Mouse (Mus musculus) bone marrow, adult 2 months (tissue): Measurements from ENCODE around the gene Rab35. TPM values are rescaled to one million over a fixed set of nuclear protein-coding genes. Genes with fewer than 3 reads are reported as not detected.
A peak's percentile ranks its signal among the peaks of the same experiment; 100 is the strongest.

Experiments
- H3K27ac ChIP-seq: fragments of 200-500 bp; 2 replicates; pipeline ENCODE4 v1.5.1; 2012; ENCODE audit warnings: low read depth, mild to moderate bottlenecking, control low read depth, inconsistent platforms, low read length; ENCODE audit not compliant: control insufficient read depth, poor library complexity, insufficient read depth
- H3K4me1 ChIP-seq: fragments of 200-500 bp; 2 replicates; pipeline ENCODE4 v1.6.1; 2011; ENCODE audit warnings: low read length; ENCODE audit not compliant: control insufficient read depth, insufficient read depth
- H3K4me3 ChIP-seq: fragments of 200-500 bp; replicated peaks from 2 replicates; pipeline ENCODE3; 2011; ENCODE audit warnings: mild to moderate bottlenecking, low read depth, low read length, control low read depth; ENCODE audit not compliant: control insufficient read depth
- CTCF ChIP-seq: fragments of 200-500 bp; IDR thresholded peaks from 2 replicates; pipeline ENCODE4 v1.5.1; 2011; ENCODE audit warnings: low read length, control low read depth; ENCODE audit not compliant: control insufficient read depth, insufficient read depth
- POLR2A ChIP-seq: fragments of 200-500 bp; IDR thresholded peaks from 2 replicates; pipeline ENCODE4 v1.6.1; 2011; ENCODE audit warnings: low read depth, mild to moderate bottlenecking, control low read depth, low read length, borderline replicate concordance; ENCODE audit not compliant: control insufficient read depth
- WGBS: fragments of 180-500 bp; shearing (Covaris S2); methylation state at CpG from one replicate; pipeline ENCODE4 v1.1.7; 2018; 5-methylcytosine and 5-hydroxymethylcytosine counted together
- polyA plus RNA-seq: library from polyadenylated mRNA; stranded (reverse); fragments of >200 nt; gene quantifications from 2 replicates; pipeline ENCODE4 v1.2.4, GENCODE M21; 2011; ENCODE audit warnings: low replicate concordance; ENCODE audit not compliant: missing spikeins, insufficient read depth, insufficient read length

Gene Rab35
- polyA plus RNA-seq, 1 experiment: 32.5 TPM

DNA sequence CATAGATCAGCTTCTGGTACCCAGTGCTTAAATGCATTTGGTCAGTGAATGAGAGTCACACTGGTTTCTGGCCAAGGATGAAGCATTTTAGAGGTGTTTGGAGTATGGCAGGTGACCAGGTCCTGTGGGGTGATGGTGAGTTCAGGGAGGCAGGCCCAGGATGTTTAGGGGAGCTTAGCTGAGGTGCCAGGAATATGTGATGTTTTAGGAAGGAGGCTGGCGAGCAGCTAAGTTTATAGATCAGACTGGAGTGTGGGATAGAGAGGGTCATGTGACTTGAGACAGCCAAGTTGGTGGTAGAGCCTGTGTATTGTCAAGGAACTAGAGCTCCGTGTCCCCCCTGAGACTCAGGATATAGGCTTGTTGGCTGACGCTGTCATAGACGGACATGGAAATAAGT lies 1.4 kb downstream of the Rab35 start:
- peak overlapping the region; percentile 86 for H3K4me3 ChIP-seq
- peaks cover 14% of the 10 kb centered on the region for H3K4me1 ChIP-seq
- peak overlapping the region; percentile 39; the same call in 1 of the 2 replicates for H3K27ac ChIP-seq
- 70% methylated on average over 4 of the region's 4 CpGs for WGBS
- TF ChIP-seq POLR2A (no peak), CTCF (no peak)

DNA sequence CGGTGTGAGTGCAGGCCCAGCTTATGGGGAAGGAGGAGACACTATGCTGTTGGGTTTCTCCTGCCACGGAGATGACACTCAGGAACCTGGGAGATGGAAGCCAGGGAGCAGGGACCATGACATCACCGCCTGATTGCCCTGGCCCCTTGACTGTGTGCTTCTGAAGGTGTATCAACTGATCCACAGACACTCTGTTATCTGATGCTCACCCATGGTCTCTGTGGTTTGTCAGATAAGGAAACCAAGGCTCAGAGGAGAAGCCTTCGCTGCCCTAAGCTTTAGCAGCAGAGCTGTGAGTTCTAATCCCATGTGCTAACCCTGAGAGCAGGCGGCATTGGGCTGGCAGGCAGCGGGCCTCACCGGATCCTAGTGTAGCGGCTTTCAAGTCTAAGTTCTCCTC lies 2.3 kb downstream of the Rab35 start:
- H3K4me3 ChIP-seq: peak overlapping the region; percentile 38
- TF ChIP-seq POLR2A (no peak), CTCF (no peak)
- 71% methylated on average over 8 of the region's 8 CpGs for WGBS
- H3K4me1 ChIP-seq: peaks cover 13% of the 10 kb centered on the region
- no peak overlapping the region for H3K27ac ChIP-seq

DNA sequence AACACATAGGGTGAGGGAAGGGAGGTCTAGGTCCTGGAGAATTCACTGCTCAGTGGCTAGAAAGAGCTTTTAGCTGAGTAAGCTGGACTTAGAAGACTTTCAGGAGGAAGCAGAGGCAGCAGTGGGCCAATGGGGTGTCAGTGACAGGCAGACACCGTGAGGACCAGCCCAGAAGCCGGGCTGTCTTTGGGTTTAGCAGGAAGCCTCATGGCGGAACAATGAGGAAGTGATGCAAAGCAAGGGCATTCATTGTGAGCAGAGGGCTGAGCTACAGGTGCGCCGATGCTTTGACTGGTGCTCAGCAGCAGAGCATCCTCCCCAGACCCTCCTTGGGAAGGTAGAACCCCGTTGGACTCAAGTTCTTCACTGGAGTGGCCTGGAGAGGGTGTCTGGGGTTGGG lies 3.8 kb downstream of the Rab35 start:
- TF ChIP-seq POLR2A: no peak
- no peak for TF ChIP-seq CTCF
- Histone ChIP-seq H3K4me1 (peaks cover 13% of the 10 kb centered on the region), H3K27ac (no peak overlapping the region; the same call in 1 of the 2 replicates), H3K4me3 (no peak overlapping the region)
- 8% methylated on average over 6 of the region's 6 CpGs for WGBS

DNA sequence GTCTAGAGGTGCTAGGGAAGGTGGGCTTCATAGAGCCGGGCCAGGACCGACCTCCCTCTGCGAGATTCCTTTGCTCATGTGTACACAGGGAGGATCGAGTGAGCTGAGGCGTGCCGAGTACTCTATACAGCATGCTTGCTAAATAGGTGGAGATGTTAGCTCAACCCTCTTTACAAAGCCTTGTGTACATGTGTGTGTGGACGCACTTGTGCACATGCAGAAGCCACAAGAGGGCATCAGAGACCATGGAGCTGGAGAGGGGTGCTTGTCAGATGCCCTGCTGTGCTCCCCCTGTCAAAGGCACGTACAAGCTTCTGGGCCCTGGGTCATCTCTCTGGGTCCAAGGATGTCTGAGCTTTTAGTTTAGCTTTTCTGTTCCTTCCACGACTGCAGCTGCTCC lies 12.5 kb downstream of the Rab35 start:
- Histone ChIP-seq H3K4me1 (no peaks in the 10 kb centered on the region), H3K27ac (no peak overlapping the region), H3K4me3 (no peak overlapping the region)
- WGBS: 90% methylated on average over 9 of the region's 9 CpGs
- TF ChIP-seq CTCF (peak; percentile 27; the same call in 1 of the 2 replicates), POLR2A (no peak)

DNA sequence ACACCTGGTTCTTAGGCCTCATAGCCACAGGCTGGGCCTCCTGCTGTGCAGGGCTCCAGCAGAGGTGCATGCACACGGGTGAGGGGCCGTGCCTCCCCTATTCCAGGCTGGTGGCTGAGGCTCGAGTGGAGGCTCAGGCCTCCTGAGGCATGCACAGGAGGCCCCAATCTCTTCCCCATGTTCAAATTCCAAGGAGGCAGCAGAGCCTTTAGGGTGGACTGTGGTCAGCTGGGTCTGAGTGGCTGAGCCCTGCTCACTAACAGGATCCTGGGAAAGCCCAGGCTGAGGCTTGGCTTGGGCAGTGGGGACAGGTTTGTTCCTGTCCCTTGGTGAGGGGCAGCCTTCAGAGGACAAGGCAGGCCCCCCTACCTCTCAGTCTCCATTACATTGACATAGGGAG lies 17.2 kb downstream of the Rab35 start:
- Histone ChIP-seq H3K27ac (no peak overlapping the region; the same call in 1 of the 2 replicates), H3K4me1 (no peaks in the 10 kb centered on the region; the same call in 1 of the 2 replicates), H3K4me3 (no peak overlapping the region)
- 89% methylated on average over 3 of the region's 3 CpGs for WGBS
- TF ChIP-seq POLR2A (no peak), CTCF (no peak)

DNA sequence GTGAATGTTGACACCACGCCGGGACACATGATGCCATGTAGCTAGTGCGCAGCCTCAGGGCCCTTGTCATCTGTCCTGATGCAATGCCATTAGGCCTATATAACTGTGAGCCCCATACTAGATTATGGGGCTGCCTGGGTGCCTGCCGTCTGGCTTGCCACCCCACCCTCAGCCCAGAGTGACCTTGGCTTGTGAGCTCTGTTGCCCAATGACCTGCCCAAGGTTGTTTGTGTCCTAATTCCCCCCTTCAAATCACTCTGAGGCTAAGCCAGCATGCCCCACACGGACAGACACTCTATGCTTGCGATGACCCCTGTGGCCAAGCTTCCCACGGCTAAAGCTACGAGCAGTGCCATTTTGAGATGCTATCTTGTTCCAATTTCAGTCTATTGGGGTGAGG lies 18.0 kb downstream of the Rab35 start:
- Histone ChIP-seq H3K4me3 (no peak overlapping the region), H3K4me1 (no peaks in the 10 kb centered on the region; the same call in 1 of the 2 replicates), H3K27ac (no peak overlapping the region)
- WGBS: 91% methylated on average over 8 of the region's 8 CpGs
- TF ChIP-seq POLR2A: no peak

DNA sequence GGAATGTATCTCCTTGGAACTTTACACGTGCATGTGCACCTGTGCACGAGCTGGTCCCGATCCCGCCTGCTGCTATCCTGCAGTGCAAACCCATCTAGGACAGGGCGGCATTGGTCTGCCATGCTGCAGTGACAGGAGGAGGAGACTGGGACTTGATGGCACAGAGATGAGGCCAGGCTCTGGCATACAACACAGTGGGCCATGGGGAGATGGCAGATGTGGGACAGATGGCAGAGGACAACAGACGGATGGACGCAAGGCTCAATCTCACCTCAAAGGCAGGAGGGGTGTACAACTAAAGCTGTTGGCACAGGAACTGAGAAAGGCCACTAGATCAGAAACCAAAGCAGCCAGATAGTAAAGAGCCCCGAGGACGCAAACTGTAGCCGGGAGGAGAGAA lies 19.2 kb downstream of the Rab35 start:
- H3K4me1 ChIP-seq: no peaks in the 10 kb centered on the region; the same call in 1 of the 2 replicates
- H3K27ac ChIP-seq: no peak overlapping the region
- no peak for TF ChIP-seq CTCF
- TF ChIP-seq POLR2A: no peak
- 92% methylated on average over 10 of the region's 10 CpGs for WGBS
- no peak overlapping the region for H3K4me3 ChIP-seq

DNA sequence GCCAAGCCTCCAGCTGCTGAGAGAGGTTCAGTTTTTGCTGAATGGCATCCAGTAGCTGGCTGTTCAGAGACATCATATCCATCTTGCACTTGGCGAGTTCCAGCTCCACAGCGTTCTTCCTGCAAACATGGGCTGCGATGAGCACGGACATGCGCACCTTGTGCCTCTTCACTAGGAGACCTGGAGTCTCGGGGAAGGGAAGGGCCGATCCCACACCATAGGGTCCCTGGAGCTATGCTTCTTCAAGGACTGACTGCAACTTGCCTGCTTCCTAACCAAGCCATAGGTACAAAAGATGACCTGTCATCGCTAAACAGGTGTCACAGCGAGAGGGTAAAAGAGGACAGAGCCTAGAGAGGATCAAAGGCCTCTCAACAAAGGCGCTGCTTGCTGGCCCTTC lies 20.1 kb downstream of the Rab35 start:
- no peak overlapping the region for H3K27ac ChIP-seq
- TF ChIP-seq CTCF: no peak
- TF ChIP-seq POLR2A: no peak
- WGBS: 91% methylated on average over 10 of the region's 10 CpGs
- H3K4me1 ChIP-seq: no peaks in the 10 kb centered on the region; the same call in 1 of the 2 replicates
- H3K4me3 ChIP-seq: no peak overlapping the region
